In genomic region chr4:111403243-111403642, GRCm38 (mm10) we compare ENCODE assay signal across 22 mouse cellular contexts. TPM values are rescaled to one million over a fixed set of nuclear protein-coding genes. Genes with fewer than 3 reads are reported as not detected.
DNase-seq lines count a peak whose midpoint lies in the region; ATAC-seq and TF ChIP-seq lines count a peak whose summit lies in the region.
"Had no signal": no experiment of that assay in that cellular context is flagged by ENCODE, and none has a peak within 500 bp of the region (broad histone marks: within the 10 kb centered on the region; RNA-seq: fewer than 3 reads in every experiment).

No protein-coding gene starts in this region.

- H3K27ac ChIP-seq in limb, embryonic 15.5 days = peak overlapping the region; percentile 57
- no peak overlapping the region for H3K27ac ChIP-seq in limb, embryonic 10.5 days
- peak overlapping the region; percentile 90 for H3K27ac ChIP-seq in cortical plate, adult 2 months (ENCODE audit: insufficient read depth, low read length)
- no peak overlapping the region for H3K27ac ChIP-seq in intestine, embryonic 16.5 days (ENCODE audit: low read length)
- H3K27ac ChIP-seq: forebrain, embryonic 13.5 days; heart, embryonic 15.5 days; hindbrain, embryonic 10.5 days; hindbrain, embryonic 14.5 days had no signal

- H3K4me1 ChIP-seq in limb, embryonic 15.5 days = peaks cover 2% of the 10 kb centered on the region; the same call in 1 of the 2 replicates
- H3K4me1 ChIP-seq in limb, embryonic 10.5 days = no peaks in the 10 kb centered on the region
- H3K4me1 ChIP-seq in cortical plate, adult 2 months (ENCODE audit: control insufficient read depth, insufficient read depth, low read length) = peaks cover 2% of the 10 kb centered on the region; the same call in 1 of the 2 replicates
- H3K4me1 ChIP-seq in intestine, embryonic 16.5 days (ENCODE audit: control insufficient read depth, insufficient read depth, low read length) = no peaks in the 10 kb centered on the region
- H3K4me1 ChIP-seq: forebrain, embryonic 13.5 days; heart, embryonic 15.5 days; hindbrain, embryonic 10.5 days had no signal

- no peak overlapping the region for H3K9ac ChIP-seq in limb, embryonic 15.5 days
- no peak overlapping the region for H3K9ac ChIP-seq in intestine, embryonic 16.5 days (ENCODE audit: low read depth, low read length)
- H3K9ac ChIP-seq: forebrain, embryonic 13.5 days; forebrain, postnatal 0 days; heart, embryonic 15.5 days; hindbrain, embryonic 14.5 days had no signal

- H3K4me3 ChIP-seq in limb, embryonic 15.5 days = no peak overlapping the region
- H3K4me3 ChIP-seq in limb, embryonic 10.5 days = no peak overlapping the region
- H3K4me3 ChIP-seq in cortical plate, adult 2 months (ENCODE audit: insufficient read depth, low read length) = no peak overlapping the region
- no peak overlapping the region for H3K4me3 ChIP-seq in intestine, embryonic 16.5 days (ENCODE audit: low read length)
- H3K4me3 ChIP-seq: forebrain, embryonic 13.5 days; heart, embryonic 15.5 days; hindbrain, embryonic 10.5 days had no signal

- H3K36me3 ChIP-seq in limb, embryonic 15.5 days = no peaks in the 10 kb centered on the region
- no peaks in the 10 kb centered on the region for H3K36me3 ChIP-seq in limb, embryonic 10.5 days
- H3K36me3 ChIP-seq in intestine, embryonic 16.5 days (ENCODE audit: control insufficient read depth, insufficient read depth, low read length) = no peaks in the 10 kb centered on the region
- H3K36me3 ChIP-seq: heart, embryonic 15.5 days; hindbrain, embryonic 10.5 days had no signal

- DNase-seq in frontal cortex, postnatal 10 days (ENCODE audit: low spot score in 2 of 2) = no peak
- no peak for DNase-seq in limb, embryonic 10.5 days (ENCODE audit: low spot score)
- no peak for DNase-seq in heart, adult 11 months
- no peak for DNase-seq in cerebellum, adult 8-10 months
- DNase-seq: adrenal gland, postnatal 10 days; cerebellum, adult 11-12 months; cerebellum, adult 9-11 months; cerebellum, postnatal 36 days; forebrain, postnatal 0 days; gastrocnemius, postnatal 36 days; heart, adult 18-20 months; heart, postnatal 14 days had no signal

- WGBS in limb, embryonic 15.5 days = 38% methylated on average over 1 of the region's 1 CpGs
- WGBS in limb, embryonic 10.5 days = 71% methylated on average over 1 of the region's 1 CpGs
- 20% methylated on average over 1 of the region's 1 CpGs for WGBS in intestine, embryonic 16.5 days

- no peaks in the 10 kb centered on the region for H3K27me3 ChIP-seq in limb, embryonic 15.5 days
- no peaks in the 10 kb centered on the region for H3K27me3 ChIP-seq in limb, embryonic 10.5 days (ENCODE audit: low read depth, poor library complexity, severe bottlenecking)
- H3K27me3 ChIP-seq in intestine, embryonic 16.5 days (replicated peaks; ENCODE audit: control insufficient read depth, insufficient read depth, low read length) = no peaks in the 10 kb centered on the region
- H3K27me3 ChIP-seq: forebrain, embryonic 13.5 days; heart, embryonic 15.5 days had no signal

- TF ChIP-seq CTCF in cortical plate, adult 2 months (IDR thresholded peaks at IDR 0.05; ENCODE audit: extremely low read depth, insufficient read depth, low read length) = no peak

- ATAC-seq in frontal cortex, adult (ENCODE audit: low TSS enrichment) = peak; percentile 66
- ATAC-seq in limb, embryonic 15.5 days (ENCODE audit: insufficient number of reproducible peaks, low FRiP score, low TSS enrichment, low read depth) = no peak
- peak; percentile 23; the same call in 1 of the 2 replicates for ATAC-seq in intestine, embryonic 16.5 days
- ATAC-seq: forebrain, embryonic 13.5 days; forebrain, postnatal 0 days had no signal

- no peak overlapping the region for H3K4me2 ChIP-seq in limb, embryonic 15.5 days
- H3K4me2 ChIP-seq in intestine, embryonic 16.5 days (ENCODE audit: low read depth, low read length) = no peak overlapping the region
- H3K4me2 ChIP-seq: forebrain, embryonic 13.5 days; heart, embryonic 11.5 days; heart, embryonic 15.5 days; hindbrain, embryonic 14.5 days had no signal

- H3K9me3 ChIP-seq in limb, embryonic 15.5 days = no peaks in the 10 kb centered on the region
- H3K9me3 ChIP-seq in limb, embryonic 10.5 days (replicated peaks) = no peaks in the 10 kb centered on the region
- no peaks in the 10 kb centered on the region for H3K9me3 ChIP-seq in intestine, embryonic 16.5 days (ENCODE audit: control insufficient read depth, low read length)
- H3K9me3 ChIP-seq: forebrain, embryonic 13.5 days; heart, embryonic 15.5 days; hindbrain, embryonic 10.5 days had no signal

- no peak for TF ChIP-seq POLR2A in cortical plate, adult 2 months (IDR thresholded peaks at IDR 0.05; ENCODE audit: extremely low read depth, insufficient read depth, low read length)

RNA-seq across cellular contexts. Expression of gene Bend5, which starts 11.6 kb away (rescaled TPM):
- polyA plus RNA-seq in limb, embryonic 15.5 days (2015; fragmentation: Nextera tagmentation; extraction: Ambion mirVana) = 44.9 and 46.6 TPM in 2 replicates
- polyA plus RNA-seq in limb, embryonic 10.5 days (2016; fragmentation: Nextera tagmentation; extraction: Ambion mirVana) = 32.2 and 37.1 TPM in 2 replicates
- polyA plus RNA-seq in cortical plate, adult 2 months (2012; rRNA removed) = 15.5 and 16.5 TPM in 2 replicates
- polyA plus RNA-seq in intestine, embryonic 16.5 days (2015; fragmentation: Nextera tagmentation; extraction: Ambion mirVana) = 25.3 and 29.5 TPM in 2 replicates
- polyA plus RNA-seq: C2C12 had no signal

Comparison
In these comparisons a context has a peak if more than half of its experiments do, and no peak if none do; other contexts are left out.
1. H3K27ac ChIP-seq: peak in limb, embryonic 15.5 days (single experiment) and cortical plate, adult 2 months (single experiment); none in limb, embryonic 10.5 days (single experiment) and intestine, embryonic 16.5 days (single experiment).